Mouse (Mus musculus) cerebellum, adult 2 months (tissue): ENCODE data around the gene 6430548M08Rik.

ENCODE experiments used
- CTCF ChIP-seq: fragments of 200-500 bp; IDR thresholded peaks from 2 replicates; pipeline ENCODE4 v1.5.1; 2011; ENCODE audit warnings: low read depth, mild to moderate bottlenecking, control low read depth, low read length, moderate library complexity, borderline replicate concordance; ENCODE audit not compliant: insufficient read depth
- POLR2A ChIP-seq: fragments of 200-500 bp; IDR thresholded peaks from 2 replicates; pipeline ENCODE4 v1.6.1; 2011; ENCODE audit warnings: low read length, control low read depth, borderline replicate concordance; ENCODE audit not compliant: insufficient read depth

- no peak for TF ChIP-seq POLR2A
- peak; percentile 94 for TF ChIP-seq CTCF
Measured at GRCm38 (mm10) chr8:120179027-120179431, 65.1 kb downstream of the 6430548M08Rik start.
